ENCODE assay signal across 8 mouse cellular contexts in the genomic region with DNA sequence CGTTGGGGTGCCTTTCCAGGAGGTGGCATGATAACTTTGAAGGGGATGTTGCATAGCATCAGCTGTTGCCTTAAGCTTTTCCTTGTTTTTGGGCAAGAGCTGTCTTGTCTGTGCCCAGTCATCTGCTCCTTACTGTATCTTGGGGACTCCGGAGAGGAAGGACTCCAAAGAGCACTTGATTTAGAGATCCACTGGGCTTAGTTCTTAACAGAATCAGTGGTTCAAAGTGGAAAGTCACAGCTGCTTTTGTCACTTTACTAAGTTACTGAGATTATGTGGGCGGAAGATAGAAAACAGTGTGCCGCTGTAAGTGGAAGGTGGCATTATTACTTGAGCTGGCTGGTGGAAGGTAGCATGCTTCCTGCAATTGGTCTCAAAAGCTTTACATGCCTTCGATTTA. TPM values are rescaled to one million over a fixed set of nuclear protein-coding genes. Genes with fewer than 3 reads are reported as not detected.
DNase-seq lines count a peak whose midpoint lies in the region; ATAC-seq and TF ChIP-seq lines count a peak whose summit lies in the region.

No protein-coding gene starts in this region.

- H3K36me3 ChIP-seq in heart, adult 2 months (ENCODE audit: control insufficient read depth, insufficient read depth, low read length) = peaks cover 24% of the 10 kb centered on the region
- 0 out of 2 replicates have a peak, but pooled peaks cover 2% of the 10 kb centered on the region for H3K36me3 ChIP-seq in liver, embryonic 12.5 days

- TF ChIP-seq EP300 in heart, adult 2 months (IDR thresholded peaks at IDR 0.05; ENCODE audit: insufficient read depth, low read depth, low read length) = no peak

- H3K9ac ChIP-seq in heart, adult 2 months (ENCODE audit: low read depth, low read length) = no peak overlapping the region; the same call in 1 of the 2 replicates
- peak overlapping the region; percentile 93 for H3K9ac ChIP-seq in liver, embryonic 12.5 days

- H3K79me2 ChIP-seq in heart, adult 2 months (replicated peaks; ENCODE audit: control insufficient read depth, insufficient read depth, low read length) = peaks cover 6% of the 10 kb centered on the region

- 24% methylated on average over 5 of the region's 5 CpGs for WGBS in heart, adult 2 months
- WGBS in liver, embryonic 12.5 days (ENCODE audit: insufficient replicate concordance) = 70% methylated on average over 5 of the region's 5 CpGs

- DNase-seq in heart, adult 2 months = no peak
- DNase-seq in heart, adult 9 months (ENCODE audit: low spot score in 2 of 2) = no peak
- peak; percentile 20 for DNase-seq in thymus, postnatal 0 days (ENCODE audit: low spot score)
- DNase-seq in thymus, postnatal 10 days (ENCODE audit: low spot score in 2 of 2) = no peak
- peak; percentile 18 for DNase-seq in thymus, postnatal 4 days
- no peak for DNase-seq in urinary bladder, postnatal 25 days (ENCODE audit: low spot score)
- DNase-seq in left cerebral cortex, adult 9 months (ENCODE audit: low spot score in 2 of 2) = no peak

- peaks cover 10% of the 10 kb centered on the region for H3K4me1 ChIP-seq in heart, adult 2 months (ENCODE audit: control insufficient read depth, insufficient read depth, low read length)
- peaks cover 27% of the 10 kb centered on the region for H3K4me1 ChIP-seq in liver, embryonic 12.5 days

- no peak for ATAC-seq in liver, embryonic 12.5 days

- no peak for TF ChIP-seq POLR2A in heart, adult 2 months (IDR thresholded peaks at IDR 0.05; ENCODE audit: insufficient read depth, low read depth, low read length)

- peak overlapping the region; percentile 93 for H3K27ac ChIP-seq in heart, adult 2 months
- peak overlapping the region; percentile 90; the same call in 1 of the 2 replicates for H3K27ac ChIP-seq in liver, embryonic 12.5 days

- intact Hi-C loops in heart, adult 2 months (cut with DNase I) = loop anchor here (2.0 to 10.0 kb wide), 6 partner anchors 52 to 507 kb away; no protein-coding TSS in a partner anchor

- peak overlapping the region; percentile 96 for H3K4me2 ChIP-seq in liver, embryonic 12.5 days

- no peaks in the 10 kb centered on the region for H3K9me3 ChIP-seq in liver, embryonic 12.5 days (replicated peaks)

- H3K27me3 ChIP-seq in heart, adult 2 months (ENCODE audit: control insufficient read depth, insufficient read depth, low read length) = no peaks in the 10 kb centered on the region
- H3K27me3 ChIP-seq in liver, embryonic 12.5 days (replicated peaks) = no peaks in the 10 kb centered on the region

- H3K4me3 ChIP-seq in heart, adult 2 months = peak overlapping the region; percentile 92
- H3K4me3 ChIP-seq in liver, embryonic 12.5 days = peak overlapping the region; percentile 74

- no peak for TF ChIP-seq CTCF in heart, adult 2 months (IDR thresholded peaks at IDR 0.05)

RNA-seq across cellular contexts. Expression of gene Jarid2, which starts 5.2 kb away (rescaled TPM):
- total RNA-seq in heart, adult 2 months (2021) = 10 to 100 TPM; 20.2 to 24.5 TPM
- 7.3 and 11.5 TPM in 2 replicates for polyA plus RNA-seq in heart, adult 2 months (2012; rRNA removed)
- polyA plus RNA-seq in thymus, postnatal 0 days (2015; fragmentation: Nextera tagmentation; extraction: Ambion mirVana) = 20.2 and 20.5 TPM in 2 replicates
- 18.0 and 21.0 TPM in 2 replicates for polyA plus RNA-seq in liver, embryonic 12.5 days (2016; fragmentation: Nextera tagmentation; extraction: Ambion mirVana)

Comparison
In these comparisons a context has a peak if more than half of its experiments do, and no peak if none do; other contexts are left out.
1. DNase-seq: peak in thymus, postnatal 0 days (single experiment) and thymus, postnatal 4 days (single experiment); none in heart, adult 2 months (0 of 2), heart, adult 9 months (0 of 2), thymus, postnatal 10 days (0 of 2), urinary bladder, postnatal 25 days (single experiment) and left cerebral cortex, adult 9 months (0 of 2).